8 mouse cellular contexts compared by ENCODE assay signal in genomic region chr9:57643856-57644180, GRCm38 (mm10). TPM values are rescaled to one million over a fixed set of nuclear protein-coding genes. Genes with fewer than 3 reads are reported as not detected.
A peak's percentile ranks its signal among the peaks of the same experiment; 100 is the strongest.
DNase-seq lines count a peak whose midpoint lies in the region; ATAC-seq and TF ChIP-seq lines count a peak whose summit lies in the region.

No protein-coding gene starts in this region.

- peaks cover 28% of the 10 kb centered on the region for H3K27me3 ChIP-seq in E14TG2a.4 (ENCODE audit: insufficient read depth, low read length)
- H3K27me3 ChIP-seq in hindbrain, embryonic 12.5 days: no peaks in the 10 kb centered on the region
- H3K27me3 ChIP-seq in lung, postnatal 0 days (replicated peaks; ENCODE audit: insufficient read depth, low read length): no peaks in the 10 kb centered on the region

- peak; percentile 64 for DNase-seq in c-Kit-positive CD71-positive TER-119-positive erythroid progenitor cells, embryonic 14.5 days (ENCODE audit: low spot score)
- no peak for DNase-seq in lung, postnatal 0 days (ENCODE audit: low spot score)
- DNase-seq in spleen, postnatal 36 days (ENCODE audit: low spot score in 2 of 2): peak; percentile 76 to 82
- no peak for DNase-seq in ovary, postnatal 36 days (ENCODE audit: low spot score)
- DNase-seq in left cerebral cortex, adult 9 months (ENCODE audit: low spot score in 2 of 2): no peak
- no peak for DNase-seq in cerebellum, adult 8-10 months

- no peaks in the 10 kb centered on the region for H3K9me3 ChIP-seq in E14TG2a.4 (ENCODE audit: low read length)
- no peaks in the 10 kb centered on the region for H3K9me3 ChIP-seq in hindbrain, embryonic 12.5 days (replicated peaks)
- no peaks in the 10 kb centered on the region for H3K9me3 ChIP-seq in lung, postnatal 0 days (ENCODE audit: low read length)

- peak overlapping the region; percentile 41; the same call in 1 of the 2 replicates for H3K27ac ChIP-seq in hindbrain, embryonic 12.5 days
- peak overlapping the region; percentile 43; the same call in 1 of the 2 replicates for H3K27ac ChIP-seq in lung, postnatal 0 days (ENCODE audit: low read length)

- TF ChIP-seq CTCF in E14TG2a.4 (conservative IDR thresholded peaks at IDR 0.05; ENCODE audit: low read length): no peak
- no peak for TF ChIP-seq CTCF in lung, postnatal 0 days (IDR thresholded peaks at IDR 0.05)

- peaks cover 73% of the 10 kb centered on the region for H3K4me1 ChIP-seq in E14TG2a.4 (replicated peaks; ENCODE audit: low read depth, low read length)
- H3K4me1 ChIP-seq in hindbrain, embryonic 12.5 days: peaks cover 60% of the 10 kb centered on the region
- H3K4me1 ChIP-seq in lung, postnatal 0 days (ENCODE audit: insufficient read depth, low read depth, low read length): peaks cover 41% of the 10 kb centered on the region

- peak overlapping the region; percentile 23; the same call in 1 of the 2 replicates for H3K4me3 ChIP-seq in E14TG2a.4 (replicated peaks; ENCODE audit: low read length)
- peak overlapping the region; percentile 98 for H3K4me3 ChIP-seq in hindbrain, embryonic 12.5 days
- peak overlapping the region; percentile 93 for H3K4me3 ChIP-seq in lung, postnatal 0 days (ENCODE audit: low read depth, low read length)

- peak overlapping the region; percentile 100 for H3K9ac ChIP-seq in hindbrain, embryonic 12.5 days
- peak overlapping the region; percentile 19; the same call in 1 of the 2 replicates for H3K9ac ChIP-seq in lung, postnatal 0 days (replicated peaks; ENCODE audit: low read depth)

- no peak for TF ChIP-seq EP300 in lung, postnatal 0 days (IDR thresholded peaks at IDR 0.05)

- peaks cover 10% of the 10 kb centered on the region; the same call in 1 of the 2 replicates for H3K36me3 ChIP-seq in E14TG2a.4 (ENCODE audit: insufficient read depth, low read length)
- H3K36me3 ChIP-seq in hindbrain, embryonic 12.5 days: peaks cover 9% of the 10 kb centered on the region; the same call in 1 of the 2 replicates
- H3K36me3 ChIP-seq in lung, postnatal 0 days (ENCODE audit: insufficient read depth, low read length): no peaks in the 10 kb centered on the region

- WGBS in hindbrain, embryonic 12.5 days: 59% methylated on average over 7 of the region's 7 CpGs
- WGBS in lung, postnatal 0 days: 23% methylated on average over 7 of the region's 7 CpGs

- no peak for ATAC-seq in hindbrain, embryonic 12.5 days (ENCODE audit: low FRiP score)
- ATAC-seq in lung, postnatal 0 days: no peak

- H3K4me2 ChIP-seq in hindbrain, embryonic 12.5 days (replicated peaks): peak overlapping the region; percentile 97
- H3K4me2 ChIP-seq in lung, postnatal 0 days (replicated peaks; ENCODE audit: low read depth, low read length): peak overlapping the region; percentile 94

RNA-seq across cellular contexts. Expression of gene Csk, which starts 9.6 kb away (rescaled TPM):
- 38.3 and 41.6 TPM in 2 replicates for polyA plus RNA-seq in hindbrain, embryonic 12.5 days (2016; fragmentation: Nextera tagmentation; extraction: Ambion mirVana)
- 25.6 and 27.3 TPM in 2 replicates for polyA plus RNA-seq in lung, postnatal 0 days (2015; fragmentation: Nextera tagmentation; extraction: Ambion mirVana)

RNA-seq across cellular contexts. Expression of gene Lman1l, which starts 23.2 kb away (rescaled TPM):
- polyA plus RNA-seq in hindbrain, embryonic 12.5 days (2016; fragmentation: Nextera tagmentation; extraction: Ambion mirVana): not detected in 2 replicates
- not detected in 2 replicates for polyA plus RNA-seq in lung, postnatal 0 days (2015; fragmentation: Nextera tagmentation; extraction: Ambion mirVana)

RNA-seq across cellular contexts. Expression of gene Cplx3, which starts 37.7 kb away (rescaled TPM):
- polyA plus RNA-seq in hindbrain, embryonic 12.5 days (2016; fragmentation: Nextera tagmentation; extraction: Ambion mirVana): 0.08 and 0.27 TPM in 2 replicates
- polyA plus RNA-seq in lung, postnatal 0 days (2015; fragmentation: Nextera tagmentation; extraction: Ambion mirVana): not detected in 2 replicates

RNA-seq across cellular contexts. Expression of gene Cyp1a2, which starts 39.7 kb away (rescaled TPM):
- polyA plus RNA-seq in hindbrain, embryonic 12.5 days (2016; fragmentation: Nextera tagmentation; extraction: Ambion mirVana): not detected in 2 replicates
- polyA plus RNA-seq in lung, postnatal 0 days (2015; fragmentation: Nextera tagmentation; extraction: Ambion mirVana): 0.07 TPM in 1 of 2 replicates, not detected in the other

RNA-seq across cellular contexts. Expression of gene Cyp1a1, which starts 43.9 kb away (rescaled TPM):
- polyA plus RNA-seq in hindbrain, embryonic 12.5 days (2016; fragmentation: Nextera tagmentation; extraction: Ambion mirVana): 0.12 TPM in 1 of 2 replicates, not detected in the other
- 9.0 and 13.0 TPM in 2 replicates for polyA plus RNA-seq in lung, postnatal 0 days (2015; fragmentation: Nextera tagmentation; extraction: Ambion mirVana)

Comparison
In these comparisons a context has a peak if more than half of its experiments do, and no peak if none do; other contexts are left out.
1. H3K4me3 ChIP-seq: peak in every context shown above with its lines; median percentile 98 in hindbrain, embryonic 12.5 days; 93 in lung, postnatal 0 days; 23 in E14TG2a.4.
2. DNase-seq: peak in c-Kit-positive CD71-positive TER-119-positive erythroid progenitor cells, embryonic 14.5 days (single experiment) and spleen, postnatal 36 days (2 of 2); none in lung, postnatal 0 days (single experiment), ovary, postnatal 36 days (single experiment), left cerebral cortex, adult 9 months (0 of 2) and cerebellum, adult 8-10 months (single experiment).